Mouse (Mus musculus) brain, embryonic 14.5 days (tissue): ENCODE results near the gene Btnl1.

Experiments
- CTCF ChIP-seq: fragments of 200-500 bp; IDR thresholded peaks from 2 replicates; pipeline ENCODE4 v1.5.1; 2012; ENCODE audit warnings: inconsistent platforms, mild to moderate bottlenecking, moderate library complexity, borderline replicate concordance; ENCODE audit not compliant: insufficient read depth, insufficient read length; ENCODE audit errors: extremely low read depth
- POLR2A ChIP-seq: fragments of 200-500 bp; IDR thresholded peaks from 2 replicates; pipeline ENCODE4 v1.6.1; 2012; ENCODE audit warnings: mild to moderate bottlenecking, inconsistent platforms, borderline replicate concordance; ENCODE audit not compliant: poor library complexity, insufficient read depth, insufficient read length, severe bottlenecking; ENCODE audit errors: extremely low read depth

GRCm38 (mm10) chr17:34379451-34379850, 2.5 kb downstream of the Btnl1 start:
- no peak for TF ChIP-seq CTCF
- TF ChIP-seq POLR2A, result no peak
